Mouse (Mus musculus) left cerebral cortex, adult 11 months (tissue): ENCODE data around the gene Id1.

Experiments used
- DNase-seq: peaks from one replicate; pipeline ENCODE4 v3.0.0; 2022; ENCODE audit warnings: low spot score

Id1 gene

GRCm38 (mm10) chr2:152736090-152736601, at the start of gene Id1:
TSS of gene Id1 (plus strand) at chr2:152736251.
- peak; percentile 53 for DNase-seq

DNA sequence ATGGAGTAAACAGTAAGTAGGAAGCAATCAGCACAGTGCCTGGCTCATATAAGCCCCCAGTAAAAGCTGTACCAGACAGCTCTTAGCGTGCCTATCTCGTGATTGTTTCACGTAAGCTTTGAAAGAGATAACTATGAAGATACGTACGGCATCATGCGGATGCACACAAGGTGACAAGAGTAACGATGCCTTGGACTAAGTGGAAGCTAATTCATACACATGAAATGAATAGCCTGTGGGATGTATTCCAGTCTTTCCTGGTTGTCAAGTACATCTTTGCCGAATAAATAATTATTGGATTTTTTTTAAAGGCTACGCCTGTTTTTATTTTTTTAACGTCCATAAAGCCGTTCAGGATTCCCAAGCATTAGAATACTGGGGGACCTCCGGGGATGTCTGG, 49.7 kb upstream of the Id1 start:
- no peak for DNase-seq

GRCm38 (mm10) chr2:152686806-152687267, 49.2 kb upstream of the Id1 start, which contains the start of gene Mcts2:
TSS of gene Mcts2 (plus strand) at chr2:152687035.
- DNase-seq, result peak; percentile 91

DNA sequence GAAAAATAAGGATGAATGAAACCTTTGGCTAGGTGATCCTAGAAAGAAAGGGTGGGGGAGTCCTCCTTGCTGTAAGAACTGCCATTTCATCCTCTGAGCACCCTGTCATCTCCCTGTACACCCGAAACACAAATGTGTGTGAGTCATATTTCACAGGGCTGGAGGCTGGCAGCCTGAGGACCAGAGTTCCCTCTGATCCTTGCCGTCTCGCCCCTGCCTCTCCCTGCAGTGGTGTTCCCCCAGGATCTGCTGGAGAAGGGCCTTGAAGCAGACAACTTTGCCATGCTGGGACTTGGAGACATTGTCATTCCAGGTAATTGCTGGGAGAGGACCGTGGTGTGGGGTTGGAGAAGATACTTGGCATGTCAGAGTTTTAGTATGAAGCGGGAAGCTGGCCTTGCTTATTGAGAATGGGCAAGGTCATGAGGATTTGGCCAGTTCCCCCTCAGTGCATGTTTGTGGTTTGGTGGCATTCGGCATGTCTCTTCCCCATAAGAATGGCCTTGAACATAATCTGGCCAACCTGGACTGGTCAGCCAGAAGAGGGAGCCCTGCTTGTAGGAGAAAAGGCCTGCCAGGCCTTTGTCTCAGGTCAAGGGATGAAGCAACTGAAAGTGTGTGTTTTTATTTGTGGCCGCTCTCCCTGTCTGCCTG, 44.4 kb upstream of the Id1 start:
- no peak for DNase-seq

- no peak for DNase-seq
Observed at GRCm38 (mm10) chr2:152693233-152693632, 42.8 kb upstream of the Id1 start.

GRCm38 (mm10) chr2:152693735-152694134, 42.3 kb upstream of the Id1 start:
- no peak for DNase-seq

- DNase-seq, result no peak
Observed at GRCm38 (mm10) chr2:152694708-152695107, 41.3 kb upstream of the Id1 start.

DNA sequence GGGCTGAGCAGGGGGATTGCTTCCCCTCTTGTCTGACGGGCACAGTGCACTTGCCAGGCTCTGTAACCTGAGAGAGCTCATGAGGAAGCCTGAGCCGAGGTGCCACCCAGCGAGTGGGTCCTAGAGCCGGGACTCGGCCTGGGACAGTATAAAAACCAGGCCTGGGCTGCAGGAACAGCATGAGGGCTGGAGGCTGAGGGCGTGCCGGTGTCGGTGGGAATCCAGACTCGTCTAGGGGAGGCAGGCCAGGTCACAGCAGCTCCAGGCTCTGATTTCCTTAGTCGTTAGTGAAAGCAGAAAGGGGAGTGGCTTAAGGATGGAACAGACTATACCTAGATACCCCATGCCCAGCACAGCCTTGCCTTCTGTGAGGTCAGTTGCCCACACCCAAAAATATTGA, 40.0 kb upstream of the Id1 start:
- DNase-seq, result no peak

- DNase-seq, result peak; percentile 87
Observed at GRCm38 (mm10) chr2:152696476-152697164, 39.4 kb upstream of the Id1 start.

DNA sequence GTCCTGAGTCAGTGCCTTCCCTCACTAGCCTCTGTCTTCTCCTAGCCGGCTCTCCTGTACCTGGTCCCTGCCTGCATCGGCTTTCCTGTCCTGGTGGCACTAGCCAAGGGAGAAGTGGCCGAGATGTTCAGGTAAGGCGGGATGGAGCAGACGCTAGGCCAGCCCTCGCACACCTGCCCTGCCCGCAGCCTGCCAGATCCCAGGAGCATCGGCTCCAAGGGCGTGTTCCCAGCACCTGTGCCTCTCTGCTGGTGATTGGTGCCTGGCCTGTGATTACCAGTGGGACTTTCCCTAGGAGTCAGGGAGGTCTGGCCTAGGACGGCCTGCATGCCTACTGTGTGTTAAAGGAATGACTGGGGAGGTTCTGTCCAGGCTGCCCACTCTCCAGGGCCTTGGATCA, 35.9 kb upstream of the Id1 start:
- no peak for DNase-seq

DNA sequence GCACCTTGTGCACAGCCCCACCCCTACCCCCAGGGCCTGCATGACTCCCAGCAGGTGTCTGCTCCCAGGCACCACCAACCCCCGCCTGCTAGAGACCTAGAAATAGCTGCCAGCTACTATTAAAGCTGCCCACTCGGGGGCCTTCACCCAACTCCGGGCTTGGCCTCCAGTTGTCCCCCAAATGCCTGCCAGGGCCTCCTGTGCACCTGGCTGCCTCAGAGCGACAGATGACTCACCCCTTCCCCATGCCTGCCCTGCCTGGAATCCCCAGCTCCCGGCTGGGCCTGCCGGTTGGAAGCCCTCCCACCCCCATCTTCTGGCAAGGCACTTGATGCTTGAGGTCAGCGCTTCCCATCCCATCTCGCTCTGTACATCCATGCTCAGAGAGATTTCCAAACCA, 35.3 kb upstream of the Id1 start:
- DNase-seq, result no peak

DNA sequence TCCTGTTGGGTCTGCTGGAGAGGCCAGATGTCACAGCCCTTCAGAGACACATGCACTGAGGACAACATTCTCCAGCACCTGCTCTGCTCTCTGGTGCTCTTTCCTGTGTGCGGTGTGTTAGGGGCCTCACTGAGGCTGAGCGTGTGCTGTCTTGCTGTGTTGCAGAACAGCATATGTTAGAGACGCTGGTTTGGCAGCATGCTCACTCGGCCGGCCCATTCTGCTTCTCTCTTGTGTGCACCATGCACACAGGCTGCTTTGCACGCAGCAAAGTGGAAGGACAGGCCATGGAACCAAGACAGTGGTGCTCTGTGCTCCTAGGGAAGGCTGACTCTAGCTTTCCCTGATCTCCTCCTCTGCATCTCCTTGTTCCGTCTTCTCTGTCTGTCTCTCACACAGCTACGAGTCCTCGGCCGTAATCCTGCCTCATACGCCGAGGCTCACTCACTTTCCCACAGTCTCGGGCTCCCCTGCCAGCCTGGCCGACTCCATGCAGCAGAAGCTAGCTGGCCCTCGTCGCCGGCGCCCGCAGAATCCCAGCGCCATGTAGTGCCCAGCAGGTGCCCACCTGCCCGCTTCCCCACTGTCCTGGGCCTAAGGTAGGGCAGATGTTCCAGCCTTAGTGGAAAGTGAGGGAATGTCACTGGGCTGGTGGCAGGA, 32.3 kb upstream of the Id1 start:
- no peak for DNase-seq

DNA sequence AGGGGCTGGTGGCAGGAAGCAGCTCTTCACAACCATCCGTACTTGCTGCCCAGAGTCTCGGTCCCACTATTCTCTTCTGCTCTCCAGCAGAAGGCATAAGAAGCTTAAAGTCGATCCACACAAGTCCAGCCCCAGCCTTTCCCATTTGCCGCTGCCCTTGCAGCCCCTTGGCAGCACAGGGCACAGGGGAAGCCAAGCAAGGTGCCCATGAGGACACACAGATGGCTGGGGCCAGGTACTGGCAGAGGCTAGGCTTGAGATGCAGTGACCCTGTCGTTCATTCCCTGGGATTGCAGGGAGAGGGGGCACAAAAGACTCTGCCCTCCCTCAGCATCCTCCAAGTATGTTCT, 31.8 kb upstream of the Id1 start:
- no peak for DNase-seq

DNA sequence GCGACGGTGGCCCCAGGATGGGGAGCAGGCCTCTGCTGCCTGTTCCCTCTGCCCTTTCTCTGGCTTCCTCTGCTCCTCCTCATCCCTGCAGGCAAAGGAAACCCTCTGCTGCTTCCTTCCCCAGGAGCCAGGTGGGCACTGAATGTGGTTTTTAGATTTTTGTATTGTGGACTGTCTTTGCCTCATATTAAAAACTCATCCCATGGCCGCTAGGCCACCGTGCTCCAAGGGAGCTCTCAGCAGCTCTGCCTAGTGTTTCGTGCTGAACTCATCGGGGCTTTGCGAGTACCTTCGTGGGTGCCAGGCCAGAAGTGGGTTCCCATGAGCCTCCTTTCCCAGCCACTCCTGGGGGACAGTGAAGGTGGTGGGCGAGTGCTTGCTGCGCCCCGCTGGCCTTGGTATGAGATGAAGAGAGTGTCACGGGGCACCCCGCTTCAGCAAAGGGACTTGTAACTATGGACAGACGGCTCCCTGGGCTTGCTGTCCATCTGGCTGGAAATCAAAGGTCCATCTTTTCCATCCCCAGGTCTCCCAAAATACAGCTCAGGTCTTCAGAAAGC, 31.2 kb upstream of the Id1 start:
- DNase-seq, result no peak

- DNase-seq, result no peak
Observed at GRCm38 (mm10) chr2:152705993-152706571, 30.0 kb upstream of the Id1 start.

GRCm38 (mm10) chr2:152707186-152707585, 28.9 kb upstream of the Id1 start:
- DNase-seq, result no peak

- peak; percentile 58 for DNase-seq
Observed at GRCm38 (mm10) chr2:152707627-152708026, 28.4 kb upstream of the Id1 start.

DNA sequence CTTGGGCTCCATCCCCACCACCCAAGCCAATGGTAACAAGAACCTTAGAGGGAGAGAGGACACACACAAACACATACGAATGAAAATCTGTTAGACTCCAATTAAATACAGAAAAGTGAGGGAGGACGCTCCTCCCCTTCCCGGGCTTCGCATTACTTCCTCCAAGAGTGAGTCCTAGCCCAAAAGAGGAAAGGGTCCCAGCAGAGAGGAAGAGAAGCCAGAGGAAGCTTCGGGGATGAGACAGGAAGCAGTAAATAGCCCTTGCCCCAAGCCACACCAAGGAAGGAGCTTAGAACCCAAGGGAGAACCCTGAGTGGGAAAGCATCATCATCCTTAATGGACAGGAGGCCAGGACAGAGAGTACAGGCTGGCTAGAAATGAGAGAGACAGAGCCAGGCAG, 27.0 kb upstream of the Id1 start:
- DNase-seq, result no peak

DNA sequence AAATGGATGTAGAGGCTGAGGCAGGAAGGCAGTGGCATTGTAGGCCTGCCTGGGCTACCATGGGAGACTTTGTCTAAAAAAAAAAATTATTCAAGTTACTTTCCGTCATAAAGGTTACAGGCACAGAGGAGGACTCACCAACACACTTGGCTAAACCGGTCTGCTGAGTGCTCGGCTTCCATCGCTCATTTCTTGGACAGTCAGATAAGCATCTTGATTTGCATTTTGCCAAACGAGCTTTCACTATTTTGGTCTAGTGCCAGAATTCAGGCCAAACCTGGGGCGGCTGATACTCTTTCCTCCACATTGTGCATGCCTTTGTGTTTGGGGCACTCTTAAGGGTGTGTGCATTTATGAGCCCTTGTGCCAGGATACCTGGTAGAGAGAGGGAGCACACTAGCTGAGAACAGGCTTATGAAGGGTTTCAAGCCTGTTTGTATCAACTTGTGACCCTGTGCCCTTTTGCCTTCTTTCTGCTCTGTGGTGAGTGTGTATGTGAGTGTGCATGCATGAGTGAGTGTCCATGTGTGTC, 19.7 kb upstream of the Id1 start:
- no peak for DNase-seq

- DNase-seq, result no peak
Observed at GRCm38 (mm10) chr2:152717652-152718051, 18.4 kb upstream of the Id1 start.

- DNase-seq, result no peak
Observed at GRCm38 (mm10) chr2:152718076-152718475, 18.0 kb upstream of the Id1 start.
